Mouse (Mus musculus) embryonic fibroblast, embryonic 13.5 days (primary cell): ENCODE results near the gene Gm21190.
"Not testable (repeated sequence)": the region's sequence is repeated elsewhere in the genome, so short reads cannot be mapped to it uniquely, and the experiment has no call there.

ENCODE experiments used
- CTCF ChIP-seq: IDR thresholded peaks from 2 replicates; pipeline ENCODE4 v1.5.1; 2011; ENCODE audit warnings: mild to moderate bottlenecking, control low read depth, low read length, moderate library complexity, borderline replicate concordance; ENCODE audit not compliant: insufficient read depth
- POLR2A ChIP-seq: IDR thresholded peaks from 2 replicates; pipeline ENCODE4 v1.6.1; 2011; ENCODE audit warnings: low read depth, mild to moderate bottlenecking, control low read depth, low read length, moderate library complexity

DNA sequence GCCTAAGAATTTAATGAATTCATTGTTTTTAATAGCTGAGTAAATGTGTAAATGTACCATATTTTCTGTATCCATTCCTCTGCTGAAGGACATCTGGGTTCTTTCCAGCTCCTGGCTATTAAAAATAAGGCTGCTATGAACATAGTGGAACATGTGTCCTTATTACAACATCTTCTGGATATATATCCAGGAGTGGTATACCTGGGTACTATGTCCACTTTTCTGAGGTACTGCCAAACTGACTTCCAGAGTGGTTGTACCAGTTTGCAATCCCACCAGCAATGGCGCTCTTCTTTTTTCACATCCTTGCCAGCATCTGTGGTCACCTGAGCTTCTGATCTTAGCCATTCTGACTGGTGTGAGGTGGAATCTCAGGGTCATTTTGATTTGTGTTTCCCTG is 19.1 kb downstream of the Gm21190 start:
- TF ChIP-seq CTCF, POLR2A: not testable (repeated sequence)
